Mouse (Mus musculus) layer of hippocampus, adult 11-12 months (tissue): ENCODE data around the gene Stum.

Source experiments
- DNase-seq: peaks from one replicate; pipeline ENCODE4 v3.0.0; 2022; ENCODE audit warnings: low spot score

Gene Stum

DNA sequence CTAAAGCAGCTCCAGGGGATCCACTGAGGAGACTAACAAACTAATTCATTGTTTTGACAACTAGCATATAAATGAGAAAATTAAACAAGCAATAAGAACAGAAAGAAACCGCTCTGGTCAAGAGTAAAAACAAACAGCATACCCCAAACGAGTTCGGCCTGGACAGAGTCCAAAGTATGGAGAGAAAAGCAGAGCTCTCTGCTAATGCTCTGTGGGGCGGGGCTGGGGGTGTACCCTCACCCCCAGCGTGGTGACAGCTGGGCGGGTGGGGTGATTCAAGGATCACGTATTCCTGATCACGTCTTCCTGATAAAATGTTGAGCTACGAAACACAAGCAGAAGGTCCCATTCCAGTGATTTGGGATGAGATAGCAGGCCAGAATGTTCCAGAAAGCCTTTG is 9.5 kb upstream of the Stum start:
- DNase-seq = no peak

DNA sequence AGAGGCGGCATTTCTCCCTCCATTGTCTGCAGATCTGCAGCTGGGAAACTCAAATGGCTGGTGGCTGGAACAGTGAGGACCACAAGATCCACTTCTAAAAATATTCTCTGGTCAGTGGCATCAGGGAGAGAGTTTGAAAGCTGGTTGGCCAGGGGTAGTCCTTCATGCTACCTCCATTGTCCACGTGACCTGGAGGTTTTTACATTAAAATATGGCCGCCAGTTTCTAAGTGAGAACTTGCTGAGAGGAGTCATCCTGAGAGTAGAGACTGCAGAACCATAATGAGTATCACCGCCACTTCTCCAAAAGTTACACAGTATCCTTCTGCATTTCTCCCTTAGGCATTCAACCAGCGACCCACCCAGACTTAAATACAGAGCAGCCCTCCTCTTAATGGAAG is 2.0 kb upstream of the Stum start:
- DNase-seq = no peak

DNA sequence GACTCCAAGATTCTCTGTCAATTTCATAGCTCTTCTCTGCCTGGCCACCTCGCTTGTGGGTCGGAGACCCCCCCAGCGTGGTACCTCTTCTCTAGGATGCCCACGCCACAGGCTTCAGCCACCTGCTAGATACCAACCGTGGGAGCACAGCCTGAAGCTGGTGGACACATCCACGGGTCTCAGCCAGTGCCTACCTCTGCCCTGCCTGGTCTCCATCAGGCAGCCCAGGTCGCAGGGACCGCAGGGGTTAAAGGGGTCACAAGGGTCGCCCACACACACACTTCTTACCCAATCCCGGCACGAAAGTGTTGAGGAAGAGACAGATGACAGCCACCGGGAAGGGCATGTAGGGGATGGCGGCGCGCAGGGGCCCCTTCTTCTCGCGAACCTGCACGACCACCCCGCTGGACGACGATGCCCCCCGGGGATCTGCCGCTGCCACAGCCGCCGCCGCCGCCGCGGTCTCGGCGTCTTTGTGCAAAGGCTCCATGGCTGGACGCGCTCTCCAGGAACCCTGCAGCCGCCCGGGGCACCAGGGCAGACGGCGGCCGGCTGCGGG is 385 bp downstream of the Stum start:
- DNase-seq = no peak

DNA sequence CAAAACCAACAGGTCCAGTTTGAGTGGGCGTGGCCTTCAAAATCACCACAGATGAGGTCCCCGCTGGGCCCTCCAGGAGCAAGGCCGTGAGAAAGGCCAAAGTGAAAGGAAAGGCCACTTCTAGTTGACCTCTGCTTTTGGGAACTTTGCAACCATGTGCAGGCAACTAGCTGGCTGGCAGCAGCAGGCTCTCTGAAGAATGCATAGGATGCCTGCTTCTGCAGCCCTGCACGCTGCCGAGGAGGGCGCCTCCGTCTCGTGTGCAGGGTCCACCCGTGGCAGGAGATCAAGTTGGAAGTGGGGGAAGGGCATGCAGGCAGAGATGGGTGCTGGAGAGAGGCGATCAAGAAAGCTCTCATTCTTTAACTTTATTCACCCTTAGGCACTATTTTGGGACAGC is 1.3 kb downstream of the Stum start:
- DNase-seq = no peak

DNA sequence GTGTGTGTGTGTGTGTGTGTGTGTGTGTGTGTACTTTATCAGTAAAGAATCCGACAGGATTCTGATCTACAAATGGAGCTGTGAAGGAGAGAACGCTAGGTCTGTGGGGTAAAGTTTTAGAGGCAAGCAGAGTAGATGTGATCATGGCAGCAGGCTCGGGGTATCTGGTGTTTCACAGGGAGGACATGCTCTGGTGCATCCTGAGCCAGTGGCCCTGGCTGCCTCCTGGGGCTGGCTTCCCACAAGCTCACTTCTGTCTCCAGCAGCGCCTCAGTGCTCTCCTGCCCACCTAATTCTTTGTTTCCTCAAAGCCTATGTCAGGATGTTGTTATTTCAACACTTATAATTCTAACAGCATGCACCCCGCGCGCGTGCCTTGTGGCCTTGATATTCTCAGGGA is 2.0 kb downstream of the Stum start:
- DNase-seq = no peak

DNA sequence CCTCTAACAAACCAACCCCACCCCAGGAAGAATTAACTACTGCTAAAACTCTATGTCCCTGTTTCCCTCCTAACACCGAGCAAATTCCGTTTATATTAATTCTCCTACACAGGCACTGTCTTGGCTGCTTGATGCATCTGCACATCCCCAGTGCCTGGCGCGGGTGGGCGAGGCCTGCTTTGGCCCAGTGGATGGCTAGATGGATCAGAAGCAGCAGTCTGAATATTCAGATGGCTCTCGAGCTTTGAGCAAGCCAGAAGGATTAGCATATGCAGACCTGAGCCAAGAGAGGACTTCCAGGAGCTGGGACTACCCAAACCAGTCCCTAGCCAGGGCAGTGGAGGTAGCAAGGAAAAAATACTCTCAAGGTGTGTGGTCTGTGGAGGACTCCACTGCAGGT is 3.0 kb downstream of the Stum start:
- peak; percentile 47 for DNase-seq

DNA sequence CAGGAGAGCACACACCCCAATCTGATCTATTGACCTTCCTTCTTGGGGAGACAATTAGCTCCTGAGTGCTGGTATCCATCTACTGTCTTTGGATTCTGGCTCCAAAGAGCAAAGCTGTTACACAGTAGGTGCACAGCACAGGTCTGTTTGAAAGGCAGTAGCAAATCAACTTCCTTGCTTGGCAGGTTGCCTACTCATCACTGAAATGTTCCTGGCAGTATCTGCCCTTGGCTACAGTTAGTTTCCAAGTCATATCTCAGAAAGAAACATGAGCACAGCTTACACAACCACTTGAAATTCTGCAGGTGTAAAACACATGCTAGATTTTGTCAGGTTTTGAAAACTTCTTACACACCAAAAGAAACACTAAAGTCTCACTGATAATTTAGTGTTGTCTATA is 9.7 kb downstream of the Stum start:
- no peak for DNase-seq

DNA sequence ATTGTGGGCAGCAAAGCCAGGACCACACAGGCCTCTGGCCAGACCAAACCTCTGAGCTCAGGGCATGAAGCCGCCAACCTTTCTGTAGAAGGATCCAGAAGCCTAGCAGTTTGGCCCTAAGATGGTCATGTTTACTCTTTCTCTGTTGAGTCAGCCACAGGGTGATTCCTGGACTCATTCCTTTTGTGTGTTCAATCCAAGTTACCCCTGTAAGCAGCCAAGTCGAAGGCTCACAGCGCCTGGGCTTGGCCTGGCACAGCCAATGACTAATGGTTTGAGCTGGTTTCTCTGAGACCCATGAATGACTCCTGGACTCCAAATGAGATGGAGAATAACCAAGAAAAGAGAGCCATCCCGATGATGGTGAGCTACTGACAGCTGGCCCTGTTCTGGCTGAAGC is 15.3 kb downstream of the Stum start:
- DNase-seq = no peak

DNA sequence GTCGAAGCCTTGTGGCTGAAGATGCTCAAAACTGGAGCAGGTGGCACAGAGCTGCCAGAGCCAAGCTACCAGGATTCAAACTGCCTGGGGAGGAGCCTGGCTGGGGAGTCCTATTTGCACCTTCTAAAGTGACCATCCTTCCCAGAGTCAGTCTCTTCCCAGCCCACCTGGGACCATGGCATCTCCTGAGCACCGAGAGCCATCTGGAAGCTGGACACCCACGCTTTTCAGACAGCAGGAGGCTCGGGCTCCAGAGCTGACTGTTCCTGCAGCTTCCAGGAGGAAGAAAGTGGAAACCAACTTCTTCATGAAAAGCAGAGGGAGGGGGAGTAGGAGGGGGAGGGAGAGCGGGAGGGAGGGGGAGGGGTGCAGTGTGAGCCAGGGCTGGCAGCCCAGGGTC is 17.7 kb downstream of the Stum start:
- peak; percentile 60 for DNase-seq

DNA sequence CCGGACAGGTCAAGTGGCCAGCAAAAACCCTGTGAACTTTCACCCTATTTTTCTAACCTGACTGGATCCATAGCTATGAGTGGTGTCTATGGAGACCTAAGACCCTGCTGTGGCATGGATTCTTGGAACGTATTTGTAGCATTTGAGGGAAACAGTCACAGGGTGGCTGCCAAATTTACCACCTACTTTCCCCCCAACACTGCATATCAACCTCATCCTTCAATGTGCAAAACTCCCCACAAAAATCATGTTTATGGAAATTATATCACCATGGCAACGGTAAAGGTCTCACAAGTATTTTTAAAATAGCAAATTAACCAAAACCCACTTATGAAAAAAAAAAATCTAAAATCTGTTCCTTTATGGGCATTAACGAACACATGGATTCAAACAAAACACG is 18.9 kb downstream of the Stum start:
- peak; percentile 45 for DNase-seq

DNA sequence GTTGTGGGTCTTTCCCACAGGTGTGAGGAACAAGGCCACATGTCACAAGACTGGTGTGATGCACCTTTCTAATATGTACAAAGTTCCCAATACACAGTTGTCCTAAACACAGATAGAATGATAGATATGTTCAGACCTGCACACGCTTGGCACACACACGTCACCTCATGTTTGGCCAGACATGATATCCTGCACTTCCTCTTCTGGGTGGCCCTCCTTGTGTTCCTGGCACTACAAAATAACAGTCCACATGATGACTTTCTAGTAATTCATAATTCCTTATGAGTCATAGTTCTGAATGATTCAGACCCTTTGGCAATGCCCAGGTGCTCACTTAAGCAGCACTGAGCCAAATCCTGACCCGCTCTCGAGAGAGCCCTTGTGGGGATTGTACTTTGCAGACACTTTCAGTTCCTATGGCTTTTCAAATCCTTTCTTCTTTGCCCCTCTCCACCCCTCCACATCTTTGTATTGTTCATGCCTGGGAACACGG is 20.3 kb downstream of the Stum start:
- DNase-seq = no peak

DNA sequence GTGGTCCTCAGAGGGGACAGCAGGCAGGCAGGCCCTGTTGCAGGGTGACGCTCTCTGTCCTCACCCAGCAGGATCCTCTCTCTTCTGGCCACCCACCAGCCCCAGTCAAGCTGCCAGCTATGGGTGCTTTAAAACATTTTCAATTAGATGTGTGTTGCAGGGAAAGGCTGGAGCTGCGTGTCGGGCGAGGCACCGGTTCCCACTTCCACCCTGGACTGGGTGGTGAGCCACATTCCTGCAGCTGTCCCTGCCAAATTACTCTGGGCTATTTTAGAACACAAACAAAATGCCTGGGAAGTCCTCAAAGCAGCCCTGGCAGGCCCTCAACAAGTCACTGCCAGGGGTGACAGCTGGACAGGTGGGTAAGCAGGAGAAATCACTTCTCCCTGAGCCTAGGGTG is 20.9 kb downstream of the Stum start:
- peak; percentile 39 for DNase-seq

DNA sequence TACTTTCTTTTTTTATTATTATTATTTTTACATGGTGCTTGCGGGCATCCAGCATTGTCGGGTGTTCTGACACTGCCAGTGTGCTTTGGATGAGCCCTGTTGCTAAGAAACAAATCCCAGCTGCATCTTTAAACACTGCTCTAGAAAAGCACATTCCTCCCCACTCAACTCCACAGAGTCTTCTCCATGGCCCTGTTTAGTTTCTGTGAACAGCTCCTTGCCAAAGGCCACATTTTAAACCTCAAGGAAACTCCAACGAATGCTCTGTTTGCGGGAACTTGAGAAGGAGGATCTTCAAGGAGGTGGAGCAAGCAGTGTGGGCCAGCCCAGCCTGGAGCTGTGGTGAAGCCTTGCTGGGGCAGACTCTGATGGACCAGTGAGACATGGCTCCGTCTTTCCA is 22.6 kb downstream of the Stum start:
- no peak for DNase-seq

DNA sequence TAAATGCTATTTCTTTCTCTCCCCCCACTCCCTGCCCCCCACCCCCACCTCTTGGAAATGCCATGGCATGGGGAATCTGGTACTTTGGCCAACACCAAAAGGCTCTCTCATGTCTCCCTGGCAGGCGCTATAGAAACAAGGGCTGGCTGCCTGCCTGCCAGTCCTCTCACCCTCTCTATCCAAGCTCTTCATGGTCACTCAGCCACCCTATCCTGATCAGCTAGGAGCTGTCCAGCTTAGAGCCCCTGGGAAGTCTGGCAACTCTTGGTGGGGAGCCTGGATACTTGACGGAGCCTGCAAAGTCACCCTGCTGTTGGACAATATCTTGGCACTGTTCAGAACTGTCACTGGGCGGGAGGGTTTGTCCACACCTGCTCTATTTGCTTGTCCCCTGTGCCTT is 24.6 kb downstream of the Stum start:
- DNase-seq = no peak

DNA sequence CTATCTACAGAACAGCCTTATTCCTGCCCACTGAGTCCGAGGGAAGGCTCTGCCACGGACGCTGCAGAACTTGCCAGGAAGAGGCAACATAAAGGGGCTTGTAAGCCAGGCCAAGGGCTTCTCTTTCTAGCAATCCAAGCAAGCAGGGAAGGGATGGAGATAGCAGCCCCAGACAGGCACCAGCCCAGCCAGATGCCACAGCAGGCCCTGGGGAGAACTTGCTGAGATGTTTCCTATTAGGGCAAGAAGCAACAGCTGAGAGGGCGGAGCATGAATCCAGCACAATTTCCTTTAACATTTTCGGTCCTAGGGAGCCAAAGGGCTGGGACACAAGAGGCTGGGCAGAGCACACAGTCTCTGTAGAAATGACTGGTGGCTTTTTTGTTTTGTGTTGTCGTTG is 25.0 kb downstream of the Stum start:
- no peak for DNase-seq

DNA sequence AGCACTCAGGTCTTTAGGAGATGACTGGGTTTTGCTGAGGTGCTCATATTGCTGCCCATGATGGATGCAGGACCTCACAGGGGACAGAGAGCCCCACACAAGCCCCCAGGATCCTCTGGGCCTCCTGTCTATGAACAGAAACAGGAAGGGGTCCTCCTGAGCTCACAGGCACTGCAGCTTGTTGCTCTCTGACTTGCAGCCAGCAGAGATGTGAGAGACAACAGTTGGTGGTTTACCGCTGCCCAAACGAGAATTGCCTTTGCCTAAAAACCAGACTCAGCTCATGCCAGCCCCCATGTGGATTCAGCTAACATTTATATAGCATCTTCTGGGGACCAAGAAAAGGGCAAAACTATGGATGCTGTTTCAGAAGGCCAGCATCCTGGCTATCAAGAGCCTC is 33.7 kb downstream of the Stum start:
- DNase-seq = no peak

DNA sequence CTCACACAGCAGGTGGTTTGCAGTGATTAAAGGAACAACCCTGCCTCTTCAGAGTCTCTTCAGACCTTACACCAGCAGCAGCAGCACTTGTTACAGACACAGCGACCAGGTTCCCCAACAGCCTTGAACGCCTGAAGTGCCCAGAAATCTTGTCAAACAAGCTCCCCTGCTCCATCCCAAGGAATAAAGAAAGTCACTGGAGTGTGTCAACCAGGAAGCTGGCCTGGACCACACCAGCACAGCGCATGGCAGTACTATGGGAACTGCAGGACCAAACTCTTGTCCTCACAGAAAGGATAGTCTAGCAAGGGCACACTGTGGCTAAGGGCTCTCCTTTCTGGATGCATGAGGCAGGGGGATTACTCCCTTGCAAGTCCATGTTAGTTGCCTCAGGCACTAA is 38.9 kb downstream of the Stum start:
- DNase-seq = no peak

DNA sequence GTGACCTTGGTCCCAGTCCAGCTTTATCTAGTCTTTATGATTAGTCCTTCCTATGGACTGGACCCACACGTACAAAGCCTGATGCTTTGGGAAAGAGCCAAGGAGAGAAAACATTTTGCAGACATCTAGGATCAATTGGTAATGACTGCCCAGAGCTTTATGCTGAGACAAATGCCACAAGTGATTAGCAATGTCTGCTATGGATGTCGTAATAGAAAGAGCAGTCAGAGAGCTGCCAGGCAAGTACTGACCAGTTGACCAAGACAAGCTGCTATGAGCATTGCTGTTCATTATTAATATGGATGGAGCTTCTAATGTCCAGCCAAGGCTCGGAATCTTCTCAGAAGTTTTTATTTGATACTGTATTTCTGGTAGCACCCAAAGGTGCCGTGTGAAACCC is 43.8 kb downstream of the Stum start:
- no peak for DNase-seq

DNA sequence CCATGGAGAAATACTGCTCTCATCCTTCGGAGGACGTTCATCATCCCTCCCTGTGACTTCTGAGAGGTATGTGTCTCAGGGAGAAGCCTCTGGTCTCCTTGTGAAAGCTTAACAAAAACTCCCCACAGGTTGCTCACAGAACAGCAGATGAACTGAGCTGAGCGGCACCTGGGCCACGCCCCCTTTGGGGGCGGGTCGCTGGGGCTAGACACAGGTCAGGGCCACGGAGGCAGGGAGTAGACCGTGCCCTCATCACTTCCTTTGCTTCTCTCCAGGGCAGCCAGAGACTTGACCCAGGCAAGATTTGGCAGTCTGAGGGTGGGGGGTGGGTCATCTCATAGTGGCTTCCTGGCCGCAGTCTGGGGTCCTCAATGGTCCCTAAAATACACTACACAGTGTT is 48.4 kb downstream of the Stum start:
- DNase-seq = no peak

DNA sequence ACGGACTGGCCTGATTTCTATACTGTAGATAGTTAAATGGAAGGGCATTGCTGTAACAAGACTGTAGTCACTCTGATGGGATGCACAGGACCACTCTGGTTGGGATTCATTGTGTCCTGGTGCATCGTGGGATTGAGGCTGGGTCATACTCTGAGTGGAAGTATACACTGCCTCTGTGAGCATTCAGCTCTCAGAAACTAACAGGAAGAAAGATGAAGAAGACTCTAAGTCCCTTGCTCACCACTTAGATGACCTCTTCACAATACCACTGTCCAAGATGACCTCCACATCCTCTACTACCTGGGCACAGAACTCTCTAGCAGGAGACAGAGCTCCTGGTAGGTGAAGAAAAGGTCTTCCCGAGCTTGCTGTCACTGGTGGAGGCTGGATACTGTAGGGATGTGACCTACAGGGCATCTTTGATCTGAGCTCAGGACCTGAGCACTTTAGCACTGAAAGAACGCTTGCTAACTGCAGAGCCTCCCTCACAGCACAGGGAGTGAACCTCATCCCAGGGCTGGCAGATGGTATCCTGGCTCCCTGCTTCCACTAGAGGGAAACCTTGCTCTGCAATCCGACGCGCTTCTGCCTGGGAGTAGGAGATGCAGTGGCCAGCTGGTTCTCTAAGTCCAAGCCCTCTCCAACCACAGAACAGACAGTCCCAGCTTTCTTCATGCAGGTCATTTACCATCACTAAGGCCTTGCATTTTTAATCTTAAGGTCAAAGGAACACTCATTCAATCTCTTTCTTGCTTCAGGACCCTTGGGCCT is 49.3 kb downstream of the Stum start:
- DNase-seq = peak; percentile 75

DNA sequence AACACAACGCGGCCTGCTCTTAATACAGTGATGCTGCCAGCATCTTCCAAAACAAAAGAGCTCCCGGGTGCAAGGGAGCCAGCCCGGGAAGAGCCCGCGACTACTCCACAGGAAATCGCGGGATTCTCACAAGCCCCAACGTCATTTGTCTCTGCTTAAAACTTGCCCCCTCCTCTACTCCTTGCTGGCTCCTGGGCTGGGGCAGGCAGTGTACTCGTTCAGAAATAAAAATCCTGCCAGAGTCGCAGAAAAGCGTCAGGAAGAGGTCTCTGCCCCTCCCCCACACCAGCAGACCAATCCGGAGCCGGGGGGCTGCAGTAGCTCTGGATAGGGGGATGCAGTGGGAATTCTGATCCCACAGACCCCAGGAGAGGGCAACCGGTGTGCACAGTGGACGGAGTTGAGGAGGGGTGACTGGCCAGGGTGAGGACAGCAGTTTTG is 50.2 kb downstream of the Stum start:
- DNase-seq = no peak

DNA sequence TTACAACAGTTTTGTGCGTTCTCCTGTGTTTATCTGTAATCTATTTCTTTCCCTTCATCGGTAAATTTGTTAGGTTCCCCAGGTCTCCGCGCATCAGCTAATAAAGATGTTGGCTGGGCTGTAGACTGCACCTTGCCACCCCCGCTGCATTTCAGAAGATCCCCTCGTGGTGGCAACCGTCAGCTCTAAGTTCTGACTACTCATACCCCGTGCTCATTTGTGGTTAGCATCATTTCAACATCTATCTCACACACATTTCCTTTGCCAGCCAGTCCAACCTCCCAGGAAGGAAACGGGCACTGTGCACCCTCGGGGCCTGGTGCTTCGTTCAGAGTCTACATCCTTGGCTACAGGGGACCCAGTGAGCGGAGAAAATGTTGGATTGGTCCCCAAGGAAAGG is 51.5 kb downstream of the Stum start:
- peak; percentile 49 for DNase-seq

DNA sequence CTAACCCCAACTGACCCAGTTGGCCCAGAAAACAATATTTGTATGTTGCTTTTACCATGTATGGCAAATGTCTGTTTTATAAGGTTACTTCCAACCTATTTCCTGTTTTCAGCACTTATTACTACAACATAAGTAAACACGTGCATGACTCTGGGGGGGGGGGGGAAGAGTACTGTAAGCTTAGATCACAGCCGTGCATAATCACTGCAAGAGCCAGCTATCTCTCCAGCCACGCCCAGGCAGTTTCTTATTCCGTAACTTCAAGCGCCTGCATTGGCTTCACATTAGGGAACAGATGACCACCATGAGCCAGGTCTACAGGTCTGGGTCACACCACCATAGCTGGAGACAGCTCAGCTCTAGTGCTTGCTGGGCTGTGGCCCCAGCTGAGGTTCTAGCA is 53.5 kb downstream of the Stum start:
- no peak for DNase-seq

DNA sequence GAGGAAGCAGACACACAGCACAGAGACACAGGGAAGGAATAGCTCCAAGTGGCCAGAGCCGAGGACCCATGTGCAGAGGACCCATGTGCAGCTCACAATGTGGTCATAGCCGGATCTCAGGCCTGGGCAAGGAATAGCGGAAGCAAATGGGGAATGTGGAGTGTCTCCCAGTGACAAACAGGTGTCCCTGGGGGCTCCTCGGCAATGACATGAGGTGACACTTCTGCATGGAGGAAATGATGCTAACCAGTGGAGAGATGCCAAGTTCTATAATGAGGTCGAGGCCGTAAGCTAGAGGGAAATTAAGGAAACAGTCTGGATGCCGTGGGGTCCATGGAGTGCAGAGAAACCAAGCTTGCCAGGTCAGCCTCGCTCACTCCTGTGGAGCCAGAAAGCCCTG is 54.4 kb downstream of the Stum start:
- DNase-seq = no peak
